Mouse (Mus musculus) hindbrain, postnatal 0 days (tissue): ENCODE results near the gene Zbtb20. TPM values are rescaled to one million over a fixed set of nuclear protein-coding genes. Genes with fewer than 3 reads are reported as not detected.

ENCODE experiments used
- ATAC-seq: fragments of 200-750 bp; cut with Nextera tagmentation; 2 replicates; pipeline ENCODE4 v1.8.0; 2017; ENCODE audit warnings: mild to moderate bottlenecking, moderate TSS enrichment, moderate library complexity
- DNase-seq: peaks from one replicate; pipeline ENCODE4 v3.0.0-alpha.2; 2015; ENCODE audit warnings: low spot score
- H3K27ac ChIP-seq: fragments of 300-500 bp; sonication (generic); 2 replicates; pipeline ENCODE4 v1.5.1; 2014; ENCODE audit warnings: mild to moderate bottlenecking
- H3K27me3 ChIP-seq: fragments of 300-500 bp; sonication (generic); 2 replicates; pipeline ENCODE4 v1.6.1; 2014; ENCODE audit warnings: low read length, mixed read lengths; ENCODE audit not compliant: insufficient read depth
- H3K36me3 ChIP-seq: fragments of 300-500 bp; sonication (generic); 2 replicates; pipeline ENCODE4 v1.6.1; 2014; ENCODE audit warnings: low read length, mixed read lengths; ENCODE audit not compliant: insufficient read depth
- H3K4me1 ChIP-seq: fragments of 300-500 bp; sonication (generic); 2 replicates; pipeline ENCODE4 v1.6.1; 2014; ENCODE audit warnings: antibody characterized with exemption, low read length, mixed read lengths; ENCODE audit not compliant: insufficient read depth
- H3K4me2 ChIP-seq: fragments of 300-500 bp; sonication (generic); 2 replicates; pipeline ENCODE4 v1.6.1; 2014; ENCODE audit warnings: low read depth, mild to moderate bottlenecking, low read length, moderate library complexity, mixed read lengths
- H3K4me3 ChIP-seq: fragments of 300-500 bp; sonication (generic); 2 replicates; pipeline ENCODE4 v1.5.1; 2014; ENCODE audit warnings: low read length
- H3K9ac ChIP-seq: fragments of 300-500 bp; sonication (generic); replicated peaks from 2 replicates; pipeline ENCODE4 v1.6.1; 2014; ENCODE audit warnings: mild to moderate bottlenecking, low read length, moderate library complexity, mixed read lengths
- H3K9me3 ChIP-seq: fragments of 300-500 bp; sonication (generic); 2 replicates; pipeline ENCODE4 v1.6.1; 2016; ENCODE audit warnings: low read length, mixed read lengths
- CTCF ChIP-seq: IDR thresholded peaks from 2 replicates; pipeline ENCODE4 v1.5.1; 2016; ENCODE audit warnings: antibody characterized with exemption, control low read depth, low read depth
- WGBS: fragments of 180-500 bp; shearing (Covaris S2); extraction: QIAGEN DNeasy Blood & Tissue Kit; methylation state at CpG from one replicate; pipeline ENCODE4 v1.1.7; 2014; 5-methylcytosine and 5-hydroxymethylcytosine counted together
- polyA plus RNA-seq: library from polyadenylated mRNA; unstranded; fragments of >200 nt; fragmentation: Nextera tagmentation; extraction: Ambion mirVana; gene quantifications from 2 replicates; pipeline ENCODE4 v1.2.1, GENCODE M21; 2015
- total RNA-seq: library from RNA; depleted of rRNA; stranded (reverse); fragments of >200 nt; gene quantifications from 2 replicates; pipeline ENCODE4 v1.2.3, GENCODE M21; 2014

Zbtb20 gene
- total and polyA plus RNA-seq, 2 experiments from 2014 or later: 35.2 to 38.0 TPM

GRCm38 (mm10) chr16:42880046-42880445, 4.4 kb downstream of the Zbtb20 start:
- H3K36me3 ChIP-seq: no peaks in the 10 kb centered on the region
- no peak overlapping the region for H3K9ac ChIP-seq
- H3K27ac ChIP-seq: no peak overlapping the region
- no peak for TF ChIP-seq CTCF
- no peaks in the 10 kb centered on the region for H3K9me3 ChIP-seq
- ATAC-seq (no peak), DNase-seq (no peak)
- H3K4me3 ChIP-seq: no peak overlapping the region
- H3K27me3 ChIP-seq: no peaks in the 10 kb centered on the region
- 61% methylated on average over 3 of the region's 3 CpGs for WGBS
- H3K4me1 ChIP-seq: no peaks in the 10 kb centered on the region
- H3K4me2 ChIP-seq: no peak overlapping the region

GRCm38 (mm10) chr16:42885538-42885937, 9.9 kb downstream of the Zbtb20 start:
- ATAC-seq: no peak
- DNase-seq: no peak
- H3K36me3 ChIP-seq: no peaks in the 10 kb centered on the region
- H3K27me3 ChIP-seq: no peaks in the 10 kb centered on the region
- TF ChIP-seq CTCF: no peak
- no peak overlapping the region for H3K9ac ChIP-seq
- no peak overlapping the region for H3K27ac ChIP-seq
- 68% methylated on average over 2 of the region's 2 CpGs for WGBS
- no peak overlapping the region for H3K4me3 ChIP-seq
- H3K4me2 ChIP-seq: no peak overlapping the region
- no peaks in the 10 kb centered on the region for H3K9me3 ChIP-seq
- H3K4me1 ChIP-seq: no peaks in the 10 kb centered on the region

- no peaks in the 10 kb centered on the region for H3K9me3 ChIP-seq
- DNase-seq (no peak), ATAC-seq (no peak)
- H3K9ac ChIP-seq: no peak overlapping the region
- no peaks in the 10 kb centered on the region for H3K36me3 ChIP-seq
- no peaks in the 10 kb centered on the region for H3K4me1 ChIP-seq
- H3K27me3 ChIP-seq: no peaks in the 10 kb centered on the region
- no peak for TF ChIP-seq CTCF
- H3K4me2 ChIP-seq: no peak overlapping the region
- no peak overlapping the region for H3K4me3 ChIP-seq
- H3K27ac ChIP-seq: no peak overlapping the region
- 86% methylated on average over 7 of the region's 7 CpGs for WGBS
Measured at GRCm38 (mm10) chr16:42885964-42886363, 10.3 kb downstream of the Zbtb20 start.

DNA sequence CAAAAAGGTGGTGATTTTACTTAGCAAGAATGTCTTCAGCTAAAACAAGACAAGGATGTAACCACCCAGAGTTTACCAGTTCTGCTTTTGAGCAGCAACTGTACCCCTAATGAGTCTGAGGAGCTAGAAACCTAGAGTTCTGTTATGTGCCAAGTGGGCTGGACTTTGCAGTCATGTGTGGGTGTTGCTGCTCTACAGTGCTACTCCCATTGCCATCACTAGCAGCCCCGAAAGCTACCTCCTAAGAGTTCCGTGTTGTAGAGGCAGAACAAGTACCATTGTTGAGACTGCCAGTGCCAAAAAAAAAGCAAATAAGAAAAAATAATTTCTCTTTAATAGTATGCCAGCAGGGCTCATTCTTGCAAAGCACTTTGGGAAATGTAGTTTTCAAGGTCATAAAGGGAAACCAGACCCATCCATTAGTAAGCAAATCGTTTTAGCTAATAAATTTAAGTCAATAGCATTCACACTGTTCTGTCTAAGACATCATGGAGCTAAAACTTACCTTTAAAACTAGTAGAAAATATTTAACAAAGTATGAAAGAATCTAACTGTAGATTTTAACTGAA, 21.5 kb downstream of the Zbtb20 start:
- H3K27ac ChIP-seq: no peak overlapping the region
- H3K9ac ChIP-seq: no peak overlapping the region
- WGBS: 74% methylated on average over 3 of the region's 3 CpGs
- no peaks in the 10 kb centered on the region for H3K36me3 ChIP-seq
- ATAC-seq (no peak), DNase-seq (peak; percentile 25)
- TF ChIP-seq CTCF: no peak
- H3K4me3 ChIP-seq: no peak overlapping the region
- no peaks in the 10 kb centered on the region for H3K9me3 ChIP-seq
- H3K27me3 ChIP-seq: no peaks in the 10 kb centered on the region
- no peak overlapping the region for H3K4me2 ChIP-seq
- no peaks in the 10 kb centered on the region for H3K4me1 ChIP-seq

- H3K27ac ChIP-seq: no peak overlapping the region
- no peak overlapping the region for H3K4me2 ChIP-seq
- no peaks in the 10 kb centered on the region for H3K36me3 ChIP-seq
- DNase-seq (no peak), ATAC-seq (no peak)
- H3K4me1 ChIP-seq: no peaks in the 10 kb centered on the region
- 86% methylated on average over 1 of the region's 1 CpGs for WGBS
- no peaks in the 10 kb centered on the region for H3K27me3 ChIP-seq
- no peak for TF ChIP-seq CTCF
- no peaks in the 10 kb centered on the region for H3K9me3 ChIP-seq
- H3K4me3 ChIP-seq: no peak overlapping the region
- no peak overlapping the region for H3K9ac ChIP-seq
Measured at GRCm38 (mm10) chr16:42900328-42900727, 24.6 kb downstream of the Zbtb20 start.

DNA sequence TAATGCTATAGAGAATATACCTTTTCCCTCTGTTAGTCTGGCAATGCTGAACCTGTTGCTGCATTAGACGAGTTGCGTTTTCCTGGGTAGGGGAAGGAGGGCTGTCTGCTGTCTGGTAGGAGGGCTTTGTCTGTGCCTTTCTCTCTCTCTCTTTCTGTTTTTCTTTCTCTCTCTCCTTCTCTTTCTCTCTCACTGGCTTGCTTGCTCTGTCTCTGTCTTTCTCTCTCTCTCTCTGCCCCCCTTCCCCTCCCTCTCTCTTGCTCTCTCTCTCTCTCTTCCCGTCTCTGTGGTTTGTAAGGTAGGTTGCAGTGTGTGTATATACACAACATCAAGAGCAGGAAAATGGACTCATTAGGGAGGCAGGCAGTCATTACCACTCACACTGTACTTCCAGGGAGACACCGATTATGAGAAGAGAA, 31.6 kb downstream of the Zbtb20 start:
- H3K27me3 ChIP-seq: no peaks in the 10 kb centered on the region
- H3K9me3 ChIP-seq: no peaks in the 10 kb centered on the region
- H3K36me3 ChIP-seq: no peaks in the 10 kb centered on the region
- no peak for TF ChIP-seq CTCF
- peak; percentile 75 for ATAC-seq
- peak overlapping the region; percentile 61 for H3K27ac ChIP-seq
- peak overlapping the region; percentile 29 for H3K4me3 ChIP-seq
- no peaks in the 10 kb centered on the region for H3K4me1 ChIP-seq
- peak overlapping the region; percentile 40 for H3K9ac ChIP-seq
- WGBS: 14% methylated on average over 4 of the region's 4 CpGs
- H3K4me2 ChIP-seq: peak overlapping the region; percentile 56
- DNase-seq: peak; percentile 32

GRCm38 (mm10) chr16:42908381-42908780, 32.7 kb downstream of the Zbtb20 start:
- H3K27me3 ChIP-seq: no peaks in the 10 kb centered on the region
- TF ChIP-seq CTCF: no peak
- H3K4me1 ChIP-seq: no peaks in the 10 kb centered on the region
- H3K9me3 ChIP-seq: no peaks in the 10 kb centered on the region
- DNase-seq (no peak), ATAC-seq (no peak)
- H3K4me3 ChIP-seq: 0 out of 2 replicates have a peak overlapping the region, but pooled peaks have one; percentile 2
- H3K4me2 ChIP-seq: peak overlapping the region; percentile 43
- no peak overlapping the region for H3K27ac ChIP-seq
- H3K36me3 ChIP-seq: no peaks in the 10 kb centered on the region
- no peak overlapping the region for H3K9ac ChIP-seq
